Mouse (Mus musculus) left cerebral cortex, postnatal 25 days (tissue): ENCODE measurements at regions not wholly inside any gene's neighbourhood (a gene's known extent, or its start where the extent isn't known, plus 50 kb on each side); places are given as distances from the start of the nearest gene placed in this dataset.
"Not testable (repeated sequence)": the region's sequence is repeated elsewhere in the genome, so short reads cannot be mapped to it uniquely, and the experiment has no call there.

Experiments
- DNase-seq, 2 experiments: peaks; one replicate each; pipeline ENCODE4 v3.0.0; 2022; ENCODE audit warnings: low spot score in 2 of 2, mixed read lengths in 1 of 2
- intact Hi-C: fragments of 180-260 bp; cut with DNase I; formaldehyde crosslinking; loops from one replicate; pipeline ENCODE4 v1.15.1; 2025

DNA sequence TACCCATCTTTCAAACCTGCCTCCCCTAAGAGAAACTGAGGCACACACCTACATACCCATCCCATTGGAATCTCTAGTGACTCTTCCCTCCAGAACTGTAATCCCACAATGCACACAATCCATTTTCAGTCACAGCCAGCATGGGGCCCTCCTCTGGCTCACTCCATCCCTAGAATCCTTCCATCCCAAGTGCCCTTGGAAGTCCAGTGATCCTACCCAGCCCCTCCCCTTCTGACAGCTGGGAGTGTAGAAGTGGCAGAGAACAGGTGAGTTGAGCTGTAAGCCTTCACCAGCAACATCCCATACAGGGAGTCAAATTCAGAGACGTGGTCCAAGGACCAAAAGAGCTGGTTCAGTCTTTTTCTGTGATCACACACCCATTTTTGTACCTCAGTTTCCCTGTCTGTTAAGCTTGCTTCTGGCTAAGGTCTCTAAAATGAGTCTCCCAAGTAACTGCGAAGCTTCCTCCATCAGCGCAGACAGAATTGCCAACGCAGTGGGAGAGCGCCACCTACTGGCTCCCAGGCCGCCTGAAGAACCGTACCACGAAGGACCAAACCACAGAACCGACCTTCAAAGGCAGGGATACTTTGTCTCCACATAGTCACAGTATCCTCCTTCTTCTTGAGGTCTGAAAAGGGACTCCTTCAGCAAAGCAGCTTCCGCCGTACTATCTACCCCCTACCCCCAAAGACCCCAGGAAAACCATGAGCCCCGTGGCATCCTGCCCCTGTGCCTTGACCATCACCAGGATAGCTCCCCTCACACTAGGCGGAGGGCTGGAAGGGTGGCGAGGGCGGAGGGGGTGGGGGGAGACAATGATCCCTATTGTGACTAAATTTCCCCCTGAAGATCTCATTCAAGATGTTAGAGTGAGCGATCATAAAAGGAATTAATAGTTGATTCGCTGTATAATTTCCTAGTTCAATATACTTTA lies 67.0 kb upstream of the Top1 start:
- peak; percentile 87 to 89 for DNase-seq
- intact Hi-C loops = loop anchor here (2.0 to 5.0 kb wide), 5 partner anchors 171 to 1666 kb away; no protein-coding TSS in a partner anchor

DNA sequence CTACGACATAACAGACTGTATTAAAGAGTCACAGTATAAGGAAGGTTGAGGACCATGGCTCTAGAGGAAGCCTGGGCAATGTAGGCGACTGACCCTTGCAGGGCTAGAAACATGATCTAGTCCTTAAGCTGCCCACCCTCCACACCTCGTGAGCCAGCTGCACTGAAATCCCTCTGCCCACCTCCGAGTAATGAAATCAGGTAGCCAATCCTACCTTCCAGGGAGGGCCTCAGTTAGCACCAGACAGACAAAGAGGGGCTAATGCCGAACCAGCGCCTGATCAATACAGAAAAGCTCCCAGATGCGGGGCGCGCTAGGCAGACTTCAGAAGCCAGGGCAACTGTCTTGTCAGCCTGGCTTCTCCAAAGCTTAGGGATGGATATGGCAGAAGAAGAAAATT lies 65.4 kb upstream of the Top1 start:
- intact Hi-C loops = no loop called here

DNA sequence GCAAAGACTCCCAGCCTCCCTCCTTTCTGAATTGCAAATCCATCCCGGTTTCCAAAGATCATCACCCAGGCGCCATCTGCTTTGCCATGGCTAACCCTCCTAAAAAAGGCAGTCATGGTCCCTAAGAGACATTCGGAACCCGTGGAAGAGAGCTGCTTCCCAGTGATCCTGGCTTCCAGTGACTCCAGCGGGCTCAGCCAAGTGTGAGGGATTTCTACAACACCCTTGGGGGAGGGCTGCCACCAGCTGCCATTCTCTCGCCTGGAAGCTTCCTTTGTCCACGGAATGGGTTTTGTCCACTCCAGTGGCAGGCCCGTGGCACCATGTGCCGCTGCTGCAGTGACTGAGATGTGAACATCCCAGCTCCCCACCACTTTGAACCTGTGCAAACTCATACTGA lies 64.7 kb upstream of the Top1 start:
- intact Hi-C loops = no loop called here
- DNase-seq = no peak

More for the DNA sequence above, 65.4 kb upstream of the Top1 start:
- no peak for DNase-seq

DNA sequence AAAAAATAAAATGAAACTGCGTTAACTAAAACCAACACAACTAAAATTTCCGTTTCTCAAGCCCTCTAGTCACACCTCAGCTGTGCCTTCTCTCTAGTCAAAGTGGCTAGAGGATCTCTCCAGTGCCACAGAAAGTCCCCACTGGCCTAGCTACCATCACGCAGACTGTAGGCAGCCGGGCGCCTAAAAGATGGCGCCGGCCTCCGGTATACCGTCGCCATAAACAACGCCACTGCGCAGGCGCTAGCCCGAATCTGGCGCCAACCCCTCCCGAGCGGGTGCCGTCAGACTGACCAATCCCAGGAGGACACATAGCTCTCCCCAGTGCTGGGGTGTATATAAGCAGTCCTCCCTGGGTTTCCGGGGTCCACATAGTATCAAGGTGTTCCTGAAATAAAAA lies 62.7 kb upstream of the Top1 start:
- intact Hi-C loops, DNase-seq: not testable (repeated sequence)

DNA sequence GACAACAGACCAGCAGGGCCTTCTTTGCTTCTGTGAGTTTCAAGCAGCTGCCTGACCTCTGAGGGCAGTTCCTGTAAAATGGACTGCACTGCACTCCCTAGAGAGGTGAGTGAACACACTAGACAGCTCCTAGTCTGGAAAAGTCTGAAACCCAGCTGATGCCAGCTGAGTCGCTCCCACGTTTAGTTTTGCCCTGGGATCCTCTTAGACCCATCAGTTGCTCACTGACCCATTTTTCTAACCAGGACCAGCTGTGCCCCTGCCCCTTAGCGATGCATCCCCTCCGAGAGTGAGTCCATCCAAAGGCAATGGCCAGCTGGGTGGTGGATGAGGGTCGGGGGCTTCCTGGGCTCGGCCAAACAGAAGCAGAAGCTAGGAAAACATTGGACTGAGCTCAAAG lies 62.2 kb upstream of the Top1 start:
- DNase-seq = no peak
- intact Hi-C loops = no loop called here

DNA sequence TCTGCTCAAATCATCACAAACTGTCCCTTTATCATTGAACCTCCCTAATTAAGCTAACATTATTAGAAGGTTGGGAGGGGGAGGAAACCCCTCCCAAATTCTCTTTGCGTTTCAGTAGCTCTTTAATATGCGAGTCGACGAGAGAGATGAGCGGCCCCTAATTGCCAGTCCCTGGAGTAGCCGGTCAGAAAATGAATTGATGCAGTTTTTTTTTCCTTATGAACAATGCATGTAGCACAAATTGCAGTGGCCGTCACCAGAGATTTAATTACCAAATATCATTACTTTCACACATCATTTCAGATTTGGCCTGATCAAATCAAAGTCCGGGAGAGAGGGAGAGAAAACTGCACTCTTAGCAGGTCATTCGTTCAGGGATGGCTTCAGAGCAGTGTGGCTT lies 61.1 kb upstream of the Top1 start:
- no peak for DNase-seq
- intact Hi-C loops = no loop called here

DNA sequence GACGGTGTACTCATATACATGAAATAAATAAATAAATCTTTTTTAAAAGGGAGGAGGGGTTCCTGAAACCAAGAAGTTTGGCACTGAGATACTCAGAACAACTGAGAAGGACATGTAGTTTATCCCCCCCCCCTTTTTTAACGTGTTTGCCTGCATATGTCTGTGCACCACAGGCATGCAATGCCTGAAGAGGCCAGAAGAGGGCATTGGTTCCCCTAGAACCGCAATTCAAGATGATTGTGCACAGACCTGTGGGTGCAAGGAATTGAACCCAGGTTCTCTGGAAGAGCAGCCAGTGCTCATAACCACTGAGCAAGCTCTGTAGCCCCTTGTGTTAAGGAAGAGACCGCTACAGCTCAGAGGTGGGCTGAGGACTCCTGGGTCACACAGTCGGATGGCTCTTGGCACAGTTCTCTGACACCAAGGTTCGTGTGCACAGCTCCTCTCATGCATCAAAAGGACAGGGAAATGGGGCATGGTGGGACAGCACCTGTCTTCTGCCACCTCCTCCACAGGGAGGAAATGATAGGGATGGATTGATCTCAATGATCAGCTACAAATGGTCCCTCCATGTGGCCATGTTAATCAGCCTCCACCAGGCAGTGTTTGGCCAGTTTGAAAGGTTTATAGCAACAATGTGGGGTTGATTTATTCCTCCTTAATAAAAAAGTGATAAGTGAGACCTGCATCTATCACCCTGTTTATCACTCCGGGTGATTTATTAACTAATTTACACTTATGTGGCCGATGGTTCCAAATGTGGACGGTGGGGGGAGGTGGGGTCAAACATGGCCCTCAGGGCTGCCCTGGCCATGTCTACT lies 58.5 kb upstream of the Top1 start:
- DNase-seq = no peak
- intact Hi-C loops = no loop called here

DNA sequence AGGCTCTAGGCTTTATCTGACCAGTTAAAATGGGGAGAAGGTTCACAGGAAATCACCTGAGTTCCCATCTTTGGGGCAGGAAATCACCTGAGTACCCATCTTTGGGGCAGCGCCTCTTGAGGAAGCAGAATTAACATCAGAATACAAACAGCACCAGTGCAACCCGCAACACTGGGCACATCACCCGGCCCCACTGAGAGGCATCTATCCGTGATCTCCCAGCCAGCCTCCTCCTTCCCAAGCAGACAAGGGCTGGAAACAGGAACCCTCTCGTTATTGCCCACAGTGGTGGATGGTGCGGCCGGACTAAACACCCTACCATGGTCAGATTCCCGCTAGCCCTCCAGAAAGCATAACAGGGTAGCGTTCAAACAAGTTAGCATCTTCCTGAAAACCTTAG lies 57.3 kb upstream of the Top1 start:
- DNase-seq = no peak
- intact Hi-C loops = no loop called here

DNA sequence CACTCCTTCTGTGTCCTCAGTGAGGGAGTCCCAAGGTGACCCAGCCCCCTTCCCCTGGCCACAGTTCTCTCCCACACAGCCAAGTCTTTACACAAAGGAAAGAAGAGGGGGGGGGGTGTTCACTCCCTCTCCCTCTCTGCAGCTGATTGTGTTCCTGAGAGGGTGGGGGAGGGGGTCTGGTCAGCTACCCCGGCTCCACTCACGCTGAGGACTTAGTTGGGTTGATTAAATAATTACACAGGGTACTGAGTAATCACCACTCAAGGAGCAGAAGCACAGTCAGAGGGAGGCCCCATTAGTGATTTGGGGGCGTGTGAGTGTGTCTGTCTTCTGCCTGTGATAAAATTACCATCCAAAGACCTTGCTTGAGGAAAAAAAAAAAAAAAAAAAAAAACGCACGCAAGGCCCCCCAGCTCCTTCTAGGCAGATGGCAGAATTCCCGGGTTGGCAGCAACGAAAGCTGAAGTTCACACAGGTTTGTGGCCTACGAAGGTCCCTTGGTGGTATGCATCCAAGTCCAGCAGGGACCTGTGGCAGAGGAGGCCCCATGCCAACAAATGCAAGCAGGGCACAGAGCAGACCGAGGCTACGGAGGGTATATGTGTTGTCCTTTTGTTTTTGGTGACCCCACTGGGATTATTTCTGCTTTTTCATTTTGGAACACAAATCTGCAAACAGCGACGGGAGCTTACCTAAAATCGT lies 55.3 kb upstream of the Top1 start:
- intact Hi-C loops = loop anchor here (5.0 kb wide), 1 partner anchor 1538 kb away; no protein-coding TSS in a partner anchor
- DNase-seq = no peak

DNA sequence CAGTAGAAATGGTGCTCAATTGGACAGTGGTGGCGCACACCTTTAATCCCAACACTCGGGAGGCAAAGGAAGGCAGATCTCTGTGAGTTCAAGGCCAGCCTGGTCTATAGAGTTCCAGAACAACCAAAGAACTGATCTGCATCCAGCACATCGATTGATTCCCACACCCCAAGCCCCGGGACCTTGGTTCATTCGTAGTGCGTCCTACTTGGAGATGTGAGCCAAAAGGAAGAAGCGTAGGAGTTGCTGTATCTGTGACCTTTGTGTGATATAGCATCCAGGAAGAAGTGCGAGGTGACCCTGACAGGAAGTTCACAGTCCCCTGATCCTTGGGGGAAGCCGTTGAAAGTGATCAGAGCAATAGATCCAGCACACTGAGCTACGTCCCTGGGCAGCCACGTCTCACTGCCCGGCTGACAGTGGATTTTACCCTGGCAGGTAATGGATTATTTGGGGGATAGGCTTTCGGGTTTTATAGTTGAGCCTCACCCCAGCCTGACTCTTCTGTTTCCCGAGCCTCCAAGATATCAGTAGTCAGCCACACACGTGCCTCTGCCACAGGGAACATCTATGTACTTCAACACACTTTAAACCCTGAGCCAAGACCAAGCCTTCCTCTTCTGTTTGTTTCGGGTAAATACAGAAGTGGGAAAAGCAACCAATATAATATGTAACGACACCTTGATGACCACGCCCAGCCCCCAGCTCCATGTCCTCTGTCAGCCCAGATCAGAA lies 54.1 kb upstream of the Top1 start:
- no peak for DNase-seq
- intact Hi-C loops = loop anchor here (2.0 to 5.0 kb wide), 3 partner anchors 1539 to 1727 kb away; no protein-coding TSS in a partner anchor

DNA sequence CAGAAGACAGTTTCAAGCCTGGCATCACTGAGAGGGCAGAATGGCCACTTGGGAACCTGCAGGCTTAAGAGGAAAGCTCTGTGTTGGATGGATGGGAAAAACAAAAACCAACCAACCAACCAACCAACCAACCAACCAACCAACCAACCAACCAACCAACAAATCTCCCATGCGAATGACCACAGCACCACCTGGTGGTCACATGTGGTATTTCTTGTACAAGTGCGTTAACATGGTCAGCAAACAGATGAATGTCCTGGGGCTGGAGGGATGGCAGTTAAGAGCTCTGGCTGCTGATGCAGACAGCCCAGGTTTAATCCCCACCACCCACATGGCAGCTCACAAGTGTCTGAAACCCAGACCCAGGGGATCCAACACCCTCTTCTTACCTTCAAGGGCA lies 52.7 kb upstream of the Top1 start:
- peak; percentile 75 to 78 for DNase-seq
- intact Hi-C loops = loop anchor here (2.0 to 5.0 kb wide), 3 partner anchors 1541 to 1728 kb away; no protein-coding TSS in a partner anchor
